Mouse (Mus musculus): ENCODE measurements around the gene Nfib. TPM values are rescaled to one million over a fixed set of nuclear protein-coding genes. Genes with fewer than 3 reads are reported as not detected.

The Nfib gene
- total and polyA plus RNA-seq, 3 experiments: not detected

GRCm38 (mm10) chr4:82349006-82349405, 356.5 kb downstream of the Nfib start:
- Histone ChIP-seq H3K9ac (ENCODE audit: control insufficient read depth, low read depth, low read length, poor library complexity, severe bottlenecking) (no peak overlapping the region), H3K4me3 (ENCODE audit: control insufficient read depth in 1 of 2, insufficient read depth in 1 of 2, low read depth in 2 of 2, low read length in 2 of 2) (no peak overlapping the region), H3K4me1 (ENCODE audit: control insufficient read depth in 1 of 2, insufficient read depth in 2 of 2, low read length in 2 of 2) (no peaks in the 10 kb centered on the region), H3K36me3 (ENCODE audit: control insufficient read depth in 1 of 2, insufficient read depth in 2 of 2, low read length in 2 of 2) (no peaks in the 10 kb centered on the region), H3K79me2 (ENCODE audit: control insufficient read depth, insufficient read depth, low read length, poor library complexity) (no peaks in the 10 kb centered on the region), H3K9me3 (replicated peaks; ENCODE audit: insufficient read depth, low read length) (no peaks in the 10 kb centered on the region), H3K27ac (ENCODE audit: control insufficient read depth, low read depth, low read length) (no peak overlapping the region), H3K27me3 (ENCODE audit: control insufficient read depth in 1 of 2, insufficient read depth in 2 of 2, low read length in 2 of 2) (no peaks in the 10 kb centered on the region)
- no peak for DNase-seq (ENCODE audit: low read depth, low spot score)
- TF ChIP-seq TAL1 (IDR thresholded peaks at IDR 0.05; ENCODE audit: low read length) (no peak), POLR2A (IDR thresholded peaks at IDR 0.05; ENCODE audit: control insufficient read depth in 1 of 2, insufficient read depth in 1 of 2, low read depth in 1 of 2, low read length in 2 of 2, poor library complexity in 1 of 2) (no peak), JUND (IDR thresholded peaks at IDR 0.05; ENCODE audit: low read depth, low read length) (no peak), ETS1 (IDR thresholded peaks at IDR 0.05; ENCODE audit: low read depth, low read length) (no peak), ZKSCAN1 (IDR thresholded peaks at IDR 0.05; ENCODE audit: low read depth, low read length) (no peak), RAD21 (IDR thresholded peaks at IDR 0.05; ENCODE audit: low read depth, low read length) (no peak), SMC3 (IDR thresholded peaks at IDR 0.05; ENCODE audit: low read depth, low read length) (no peak), CHD2 (IDR thresholded peaks at IDR 0.05; ENCODE audit: low read length) (no peak), SIN3A (IDR thresholded peaks at IDR 0.05; ENCODE audit: low read length) (no peak), TCF12 (IDR thresholded peaks at IDR 0.05; ENCODE audit: low read depth, low read length) (no peak), POLR2AphosphoS5 (IDR thresholded peaks at IDR 0.05; ENCODE audit: borderline replicate concordance, low read depth, low read length) (no peak), ZMIZ1 (IDR thresholded peaks at IDR 0.05; ENCODE audit: low read depth, low read length) (no peak), MYB (IDR thresholded peaks at IDR 0.05; ENCODE audit: low read depth, low read length) (no peak), USF2 (IDR thresholded peaks at IDR 0.05; ENCODE audit: borderline replicate concordance in 1 of 2, insufficient read depth in 1 of 2, low read depth in 1 of 2, low read length in 2 of 2) (no peak)

GRCm38 (mm10) chr4:82344787-82345186, 360.8 kb downstream of the Nfib start:
- TF ChIP-seq E2F4 (IDR thresholded peaks at IDR 0.05; ENCODE audit: borderline replicate concordance, low read depth, low read length) (no peak), KAT2A (conservative IDR thresholded peaks at IDR 0.05; ENCODE audit: low read depth, low read length) (no peak), ETS1 (IDR thresholded peaks at IDR 0.05; ENCODE audit: low read depth, low read length) (no peak), SMC3 (IDR thresholded peaks at IDR 0.05; ENCODE audit: low read depth, low read length) (no peak), JUND (IDR thresholded peaks at IDR 0.05; ENCODE audit: low read depth, low read length) (no peak)
- Histone ChIP-seq H3K4me3 (ENCODE audit: control insufficient read depth in 1 of 2, insufficient read depth in 1 of 2, low read depth in 2 of 2, low read length in 2 of 2) (no peak overlapping the region), H3K4me1 (ENCODE audit: control insufficient read depth in 1 of 2, insufficient read depth in 2 of 2, low read length in 2 of 2) (no peaks in the 10 kb centered on the region), H3K79me2 (ENCODE audit: control insufficient read depth, insufficient read depth, low read length, poor library complexity) (no peaks in the 10 kb centered on the region), H3K27ac (ENCODE audit: control insufficient read depth, low read depth, low read length) (no peak overlapping the region), H3K9me3 (replicated peaks; ENCODE audit: insufficient read depth, low read length) (no peaks in the 10 kb centered on the region), H3K36me3 (ENCODE audit: control insufficient read depth in 1 of 2, insufficient read depth in 2 of 2, low read length in 2 of 2) (no peaks in the 10 kb centered on the region), H3K9ac (ENCODE audit: control insufficient read depth, low read depth, low read length, poor library complexity, severe bottlenecking) (no peak overlapping the region), H3K27me3 (ENCODE audit: control insufficient read depth in 1 of 2, insufficient read depth in 2 of 2, low read length in 2 of 2) (no peaks in the 10 kb centered on the region)
- DNase-seq (ENCODE audit: low read depth, low spot score): no peak
